15 mouse cellular contexts compared by ENCODE assay signal in genomic region chr17:65947307-65947706, GRCm38 (mm10). TPM values are rescaled to one million over a fixed set of nuclear protein-coding genes. Genes with fewer than 3 reads are reported as not detected.
DNase-seq lines count a peak whose midpoint lies in the region; ATAC-seq and TF ChIP-seq lines count a peak whose summit lies in the region.
"Had no signal": no experiment of that assay in that cellular context is flagged by ENCODE, and none has a peak within 500 bp of the region (broad histone marks: within the 10 kb centered on the region; RNA-seq: fewer than 3 reads in every experiment).

No protein-coding gene starts in this region.

- peak; percentile 54; the same call in 1 of the 2 replicates for TF ChIP-seq POLR2A in heart, adult 2 months (IDR thresholded peaks at IDR 0.05; ENCODE audit: insufficient read depth, low read depth, low read length)

- 0 out of 2 replicates have a peak, but pooled peaks have one; percentile 39 for TF ChIP-seq EP300 in heart, adult 2 months (IDR thresholded peaks at IDR 0.05; ENCODE audit: insufficient read depth, low read depth, low read length)

- TF ChIP-seq CTCF in heart, adult 2 months (IDR thresholded peaks at IDR 0.05) = no peak

- no peak overlapping the region for H3K9ac ChIP-seq in heart, adult 2 months (ENCODE audit: low read depth, low read length)
- peak overlapping the region; percentile 63; the same call in 1 of the 2 replicates for H3K9ac ChIP-seq in heart, embryonic 13.5 days
- H3K9ac ChIP-seq in liver, embryonic 11.5 days (ENCODE audit: low read depth, low read length) = no peak overlapping the region
- H3K9ac ChIP-seq: liver, embryonic 15.5 days; midbrain, embryonic 12.5 days; stomach, embryonic 15.5 days had no signal

- peak overlapping the region; percentile 16; the same call in 1 of the 2 replicates for H3K4me3 ChIP-seq in heart, adult 2 months
- peak overlapping the region; percentile 20 for H3K4me3 ChIP-seq in heart, embryonic 13.5 days
- H3K4me3 ChIP-seq in embryonic facial prominence, embryonic 10.5 days = no peak overlapping the region
- no peak overlapping the region for H3K4me3 ChIP-seq in liver, embryonic 11.5 days (ENCODE audit: low read depth, low read length)
- H3K4me3 ChIP-seq: liver, embryonic 15.5 days; midbrain, embryonic 12.5 days; stomach, embryonic 15.5 days had no signal

- no peak for ATAC-seq in heart, embryonic 13.5 days (ENCODE audit: extremely low read depth, insufficient number of reproducible peaks, low FRiP score, low TSS enrichment)
- ATAC-seq in liver, embryonic 11.5 days (replicated peaks; ENCODE audit: low FRiP score) = no peak
- ATAC-seq: hindbrain, postnatal 0 days had no signal

- peak in 1 of 2 experiments; percentile 43 for DNase-seq in heart, adult 2 months
- DNase-seq in heart, postnatal 25 days (ENCODE audit: low spot score) = no peak
- DNase-seq in 3T3-L1 (ENCODE audit: low read depth, low spot score) = peak; percentile 26
- DNase-seq in MN1 (ENCODE audit: low spot score) = peak; percentile 28
- no peak for DNase-seq in left cerebral cortex, postnatal 10 days (ENCODE audit: extremely low spot score in 1 of 2, low spot score in 2 of 2)
- no peak for DNase-seq in embryonic facial prominence, embryonic 10.5 days (ENCODE audit: low spot score)
- no peak for DNase-seq in liver, embryonic 11.5 days (ENCODE audit: low spot score)
- DNase-seq: cerebellum, adult 11 months; gastrocnemius, postnatal 14 days; thymus, postnatal 4 days had no signal

- peaks cover 7% of the 10 kb centered on the region; the same call in 1 of the 2 replicates for H3K36me3 ChIP-seq in heart, adult 2 months (ENCODE audit: control insufficient read depth, insufficient read depth, low read length)
- peaks cover 51% of the 10 kb centered on the region for H3K36me3 ChIP-seq in heart, embryonic 13.5 days
- H3K36me3 ChIP-seq in embryonic facial prominence, embryonic 10.5 days (replicated peaks) = peaks cover 62% of the 10 kb centered on the region
- H3K36me3 ChIP-seq in liver, embryonic 11.5 days (ENCODE audit: control insufficient read depth, insufficient read depth, low read length) = peaks cover 5% of the 10 kb centered on the region; the same call in 1 of the 2 replicates

- H3K27ac ChIP-seq in heart, adult 2 months = peak overlapping the region; percentile 75
- peak overlapping the region; percentile 90 for H3K27ac ChIP-seq in heart, embryonic 13.5 days (replicated peaks)
- H3K27ac ChIP-seq in embryonic facial prominence, embryonic 10.5 days (replicated peaks) = no peak overlapping the region
- no peak overlapping the region for H3K27ac ChIP-seq in liver, embryonic 11.5 days (ENCODE audit: low read depth, low read length)
- H3K27ac ChIP-seq: hindbrain, postnatal 0 days; liver, embryonic 15.5 days; midbrain, embryonic 12.5 days; stomach, embryonic 15.5 days had no signal

- peak overlapping the region; percentile 49 for H3K4me2 ChIP-seq in heart, embryonic 13.5 days
- H3K4me2 ChIP-seq in liver, embryonic 11.5 days = no peak overlapping the region
- H3K4me2 ChIP-seq: liver, embryonic 15.5 days; midbrain, embryonic 12.5 days; stomach, embryonic 15.5 days had no signal

- peaks cover 3% of the 10 kb centered on the region for H3K4me1 ChIP-seq in heart, adult 2 months (ENCODE audit: control insufficient read depth, insufficient read depth, low read length)
- peaks cover 33% of the 10 kb centered on the region for H3K4me1 ChIP-seq in heart, embryonic 13.5 days
- H3K4me1 ChIP-seq in embryonic facial prominence, embryonic 10.5 days = peaks cover 13% of the 10 kb centered on the region
- H3K4me1 ChIP-seq in liver, embryonic 11.5 days (replicated peaks; ENCODE audit: control insufficient read depth, insufficient read depth, low read length) = no peaks in the 10 kb centered on the region

- H3K27me3 ChIP-seq in heart, adult 2 months (ENCODE audit: control insufficient read depth, insufficient read depth, low read length) = no peaks in the 10 kb centered on the region
- H3K27me3 ChIP-seq in heart, embryonic 13.5 days (replicated peaks) = no peaks in the 10 kb centered on the region
- H3K27me3 ChIP-seq in embryonic facial prominence, embryonic 10.5 days (replicated peaks; ENCODE audit: low read depth, poor library complexity, severe bottlenecking) = no peaks in the 10 kb centered on the region
- H3K27me3 ChIP-seq in liver, embryonic 11.5 days (replicated peaks; ENCODE audit: control insufficient read depth, insufficient read depth, low read length) = no peaks in the 10 kb centered on the region
- H3K27me3 ChIP-seq: liver, embryonic 15.5 days; midbrain, embryonic 12.5 days; stomach, embryonic 15.5 days had no signal

- no peaks in the 10 kb centered on the region for H3K9me3 ChIP-seq in heart, embryonic 13.5 days
- H3K9me3 ChIP-seq in embryonic facial prominence, embryonic 10.5 days = no peaks in the 10 kb centered on the region
- no peaks in the 10 kb centered on the region for H3K9me3 ChIP-seq in liver, embryonic 11.5 days (ENCODE audit: control insufficient read depth, low read length)
- H3K9me3 ChIP-seq: liver, embryonic 15.5 days; midbrain, embryonic 12.5 days; stomach, embryonic 15.5 days had no signal

- intact Hi-C loops in heart, adult 2 months (cut with DNase I) = no loop called here
- intact Hi-C loops in heart, postnatal 25 days (cut with DNase I) = no loop called here
- intact Hi-C loops in left cerebral cortex, postnatal 10 days (cut with DNase I) = loop anchor here (5.0 kb wide), 1 partner anchor 60 kb away; the partner anchor contains the start of gene Ralbp1

- WGBS in heart, adult 2 months = 34% methylated on average over 8 of the region's 8 CpGs
- 32% methylated on average over 8 of the region's 8 CpGs for WGBS in heart, embryonic 13.5 days
- 93% methylated on average over 8 of the region's 8 CpGs for WGBS in embryonic facial prominence, embryonic 10.5 days
- WGBS in liver, embryonic 11.5 days = 88% methylated on average over 8 of the region's 8 CpGs

- peaks cover 6% of the 10 kb centered on the region; the same call in 1 of the 2 replicates for H3K79me2 ChIP-seq in heart, adult 2 months (replicated peaks; ENCODE audit: control insufficient read depth, insufficient read depth, low read length)

RNA-seq across cellular contexts. Expression of gene Twsg1, which starts 3.7 kb away (rescaled TPM):
- total RNA-seq in heart, adult 2 months (2021) = 10 to 100 TPM; 76.1 to 79.0 TPM
- 41.7 and 83.0 TPM in 2 replicates for polyA plus RNA-seq in heart, adult 2 months (2012; rRNA removed)
- total RNA-seq in heart, postnatal 25 days (2021) = 10 to 100 TPM; 72.8 to 76.8 TPM
- 87.4 and 94.7 TPM in 2 replicates for polyA plus RNA-seq in heart, embryonic 13.5 days (2015; fragmentation: Nextera tagmentation; extraction: Ambion mirVana)
- 10 to 100 TPM; 25.6 to 27.4 TPM for total RNA-seq in left cerebral cortex, postnatal 10 days (2021)
- 88.5 and 90.7 TPM in 2 replicates for polyA plus RNA-seq in embryonic facial prominence, embryonic 10.5 days (2016; fragmentation: Nextera tagmentation; extraction: Ambion mirVana)
- polyA plus RNA-seq in liver, embryonic 11.5 days (2014; fragmentation: Nextera tagmentation; extraction: Ambion mirVana) = 47.3 and 48.4 TPM in 2 replicates

Comparison
In these comparisons a context has a peak if more than half of its experiments do, and no peak if none do; other contexts are left out.
1. DNase-seq: peak in 3T3-L1 (single experiment) and MN1 (single experiment); none in heart, postnatal 25 days (single experiment), left cerebral cortex, postnatal 10 days (0 of 2), embryonic facial prominence, embryonic 10.5 days (single experiment) and liver, embryonic 11.5 days (single experiment).
2. H3K27ac ChIP-seq: peak in heart, adult 2 months (single experiment) and heart, embryonic 13.5 days (single experiment); none in embryonic facial prominence, embryonic 10.5 days (single experiment) and liver, embryonic 11.5 days (single experiment).
3. H3K4me3 ChIP-seq: peak in heart, adult 2 months (single experiment) and heart, embryonic 13.5 days (single experiment); none in embryonic facial prominence, embryonic 10.5 days (single experiment) and liver, embryonic 11.5 days (single experiment).